Mouse (Mus musculus) gastrocnemius, postnatal 25 days (tissue): ENCODE results near the gene Dhx32. TPM values are rescaled to one million over a fixed set of nuclear protein-coding genes. Genes with fewer than 3 reads are reported as not detected.

Source experiments
- total RNA-seq, 2 experiments: library from RNA; stranded (reverse); gene quantifications; 1 replicate in 1 of 2; 2 replicates in 1 of 2; pipeline ENCODE4 v1.2.3; 2021

The Dhx32 gene
- total RNA-seq, 2 experiments from 2014 or later: 28.0 to 38.2 TPM

Other genes with a start within 250 kb of the Dhx32 start
- gene Tex36, start 180.6 kb downstream of the Dhx32 start, total RNA-seq: not detected
- gene Edrf1, start 145.2 kb downstream of the Dhx32 start, total RNA-seq: 1 to 10 TPM; 7.7 to 9.6 TPM
- gene Mmp21, start 102.7 kb downstream of the Dhx32 start, total RNA-seq: not detected
- 10 to 100 TPM; 55.7 to 62.8 TPM for gene Bccip, start 73.4 kb downstream of the Dhx32 start, total RNA-seq
- 10 to 100 TPM; 13.9 to 14.3 TPM for gene Uros, start 72.7 kb downstream of the Dhx32 start, total RNA-seq
- gene Fank1, start 5.9 kb downstream of the Dhx32 start, total RNA-seq: not detected